Mouse (Mus musculus): ENCODE measurements at regions not wholly inside any gene's neighbourhood (a gene's known extent, or its start where the extent isn't known, plus 50 kb on each side); places are given as distances from the start of the nearest gene placed in this dataset.
"Not testable (repeated sequence)": the region's sequence is repeated elsewhere in the genome, so short reads cannot be mapped to it uniquely, and the experiment has no call there.

DNA sequence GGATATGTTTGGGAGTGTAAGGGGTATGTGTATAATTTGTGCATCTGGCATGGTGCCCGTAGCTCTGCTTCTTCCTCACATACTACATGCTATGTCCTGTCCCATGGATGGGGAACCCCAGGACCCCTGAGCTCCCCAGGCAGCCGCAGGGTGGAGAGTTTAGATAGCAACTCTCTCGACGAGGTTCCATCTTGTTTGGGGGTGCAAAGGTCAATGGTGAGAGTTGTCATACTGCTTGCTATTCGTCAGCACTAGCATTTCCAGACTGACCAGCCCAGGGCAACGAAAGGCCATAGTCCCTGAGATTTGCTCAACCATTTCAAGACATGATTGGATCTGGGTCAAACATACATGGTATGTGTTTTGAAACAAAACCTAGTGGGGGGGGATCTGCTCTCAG lies 71.4 kb downstream of the Cryaa start:
- H3K4me1 ChIP-seq: peaks cover 30% of the 10 kb centered on the region
- TF ChIP-seq FLI1 (IDR thresholded peaks at IDR 0.05; ENCODE audit: low read length) (no peak), GATA1 (IDR thresholded peaks at IDR 0.05; ENCODE audit: borderline replicate concordance, low read length) (no peak)
- H3K4me3 ChIP-seq (replicated peaks): no peak overlapping the region

GRCm38 (mm10) chr17:31751262-31751661 lies 73.7 kb downstream of the Cryaa start:
- TF ChIP-seq GATA1 (IDR thresholded peaks at IDR 0.05; ENCODE audit: borderline replicate concordance, low read length) (no peak), FLI1 (IDR thresholded peaks at IDR 0.05; ENCODE audit: low read length) (no peak)

More for the DNA sequence above, 71.4 kb downstream of the Cryaa start:
- Histone ChIP-seq H3K27me3 (replicated peaks) (peaks cover 72% of the 10 kb centered on the region), H3K36me3 (replicated peaks; ENCODE audit: low read length) (no peaks in the 10 kb centered on the region), H3K9me3 (peaks cover 8% of the 10 kb centered on the region)

DNA sequence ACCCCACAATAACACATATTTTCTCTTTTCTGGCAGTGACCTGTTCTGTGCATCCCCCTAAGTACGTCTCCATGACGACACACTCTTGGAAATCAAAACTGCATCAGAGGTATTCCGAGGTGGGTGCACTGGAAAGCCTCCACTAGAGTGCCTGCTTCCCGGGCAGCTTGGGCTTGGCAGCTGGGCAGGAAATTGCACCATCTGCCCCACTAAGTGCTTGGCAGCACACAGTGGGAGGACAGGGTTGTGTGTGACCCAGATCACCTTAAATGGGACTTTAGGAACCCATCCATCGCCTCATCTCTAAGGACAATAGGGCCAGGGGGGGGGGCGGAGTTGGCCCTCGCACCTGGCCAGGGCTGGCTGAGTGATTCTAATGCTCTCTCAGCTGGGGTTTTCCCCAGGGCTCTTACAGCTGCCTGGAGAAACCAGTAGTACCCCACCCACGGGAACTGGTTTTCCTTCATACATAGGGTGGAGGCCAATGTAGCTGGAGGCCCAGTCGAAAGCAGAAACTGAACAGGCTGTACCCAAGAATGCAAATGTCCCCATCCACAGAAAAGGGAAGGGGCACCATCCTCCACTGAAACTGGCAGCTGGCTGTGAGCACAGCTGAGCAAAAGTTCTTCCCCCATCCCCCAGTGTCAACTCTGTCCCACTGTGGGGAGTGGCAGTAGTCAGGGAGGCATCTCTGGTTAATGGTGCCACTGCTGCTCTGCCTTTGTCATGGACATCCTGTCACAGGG lies 75.7 kb downstream of the Cryaa start:
- Histone ChIP-seq H3K36me3 (replicated peaks; ENCODE audit: low read length) (no peaks in the 10 kb centered on the region), H3K27me3 (replicated peaks) (peaks cover 62% of the 10 kb centered on the region), H3K4me3 (replicated peaks) (no peak overlapping the region), H3K9me3 (no peaks in the 10 kb centered on the region), H3K4me1 (peaks cover 15% of the 10 kb centered on the region)
- TF ChIP-seq FLI1 (IDR thresholded peaks at IDR 0.05; ENCODE audit: low read length) (no peak), GATA1 (IDR thresholded peaks at IDR 0.05; ENCODE audit: borderline replicate concordance, low read length) (no peak)

More at GRCm38 (mm10) chr17:31751262-31751661, 73.7 kb downstream of the Cryaa start:
- Histone ChIP-seq H3K4me1 (peaks cover 34% of the 10 kb centered on the region), H3K27me3 (replicated peaks) (peaks cover 74% of the 10 kb centered on the region), H3K36me3 (replicated peaks; ENCODE audit: low read length) (no peaks in the 10 kb centered on the region), H3K4me3 (replicated peaks) (no peak overlapping the region), H3K9me3 (no peaks in the 10 kb centered on the region)

DNA sequence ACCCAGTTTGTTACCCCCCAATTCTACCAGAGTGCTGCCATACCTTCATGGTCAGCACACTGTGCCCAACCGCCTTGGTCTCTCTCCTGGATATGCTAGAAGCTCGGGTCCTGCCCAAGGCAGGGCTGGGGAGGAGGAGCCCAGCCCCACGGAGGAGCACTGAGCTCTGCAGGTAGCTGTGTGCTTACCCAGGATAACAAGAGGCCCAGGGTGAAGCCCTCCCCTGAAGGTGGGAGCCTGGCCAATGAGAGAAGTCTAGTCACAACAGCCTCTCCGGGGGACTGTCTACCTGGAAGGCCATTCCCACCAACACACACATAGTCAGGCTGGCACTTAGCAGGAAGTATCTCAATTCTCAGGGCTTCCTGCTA lies 76.2 kb downstream of the Cryaa start:
- H3K36me3 ChIP-seq (replicated peaks; ENCODE audit: low read length): no peaks in the 10 kb centered on the region
- TF ChIP-seq FLI1 (IDR thresholded peaks at IDR 0.05; ENCODE audit: low read length): no peak
- no peak for TF ChIP-seq GATA1 (IDR thresholded peaks at IDR 0.05; ENCODE audit: borderline replicate concordance, low read length)
- no peak overlapping the region for H3K4me3 ChIP-seq (replicated peaks)
- H3K27me3 ChIP-seq (replicated peaks): peaks cover 61% of the 10 kb centered on the region
- H3K9me3 ChIP-seq: no peaks in the 10 kb centered on the region
- H3K4me1 ChIP-seq: peaks cover 14% of the 10 kb centered on the region

DNA sequence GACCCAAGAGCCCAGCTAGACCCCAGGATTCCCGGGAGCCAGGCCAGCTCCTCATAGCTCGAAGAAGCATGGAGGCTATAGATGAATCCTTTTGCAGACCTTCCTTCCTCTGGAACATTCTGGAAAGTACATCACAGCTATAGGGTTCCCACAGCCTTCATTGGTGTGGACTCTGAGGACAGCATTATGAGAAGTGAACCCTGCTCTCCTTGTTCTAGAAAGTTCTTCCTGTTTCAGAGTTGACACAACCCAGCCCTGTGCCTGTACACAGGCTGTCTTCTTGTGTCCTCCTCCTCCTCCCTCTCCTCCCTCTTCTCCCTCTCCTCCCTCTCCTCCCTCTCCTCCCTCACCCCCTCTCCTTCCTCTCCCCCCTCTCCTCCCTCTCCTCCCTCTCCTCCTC lies 82.9 kb downstream of the Cryaa start:
- no peaks in the 10 kb centered on the region for H3K36me3 ChIP-seq (replicated peaks; ENCODE audit: low read length)
- no peak for TF ChIP-seq FLI1 (IDR thresholded peaks at IDR 0.05; ENCODE audit: low read length)
- no peak for TF ChIP-seq GATA1 (IDR thresholded peaks at IDR 0.05; ENCODE audit: borderline replicate concordance, low read length)
- H3K4me3 ChIP-seq (replicated peaks): no peak overlapping the region
- peaks cover 9% of the 10 kb centered on the region; the same call in 1 of the 2 replicates for H3K4me1 ChIP-seq
- H3K27me3 ChIP-seq (replicated peaks): peaks cover 36% of the 10 kb centered on the region
- H3K9me3 ChIP-seq: peaks cover 14% of the 10 kb centered on the region

DNA sequence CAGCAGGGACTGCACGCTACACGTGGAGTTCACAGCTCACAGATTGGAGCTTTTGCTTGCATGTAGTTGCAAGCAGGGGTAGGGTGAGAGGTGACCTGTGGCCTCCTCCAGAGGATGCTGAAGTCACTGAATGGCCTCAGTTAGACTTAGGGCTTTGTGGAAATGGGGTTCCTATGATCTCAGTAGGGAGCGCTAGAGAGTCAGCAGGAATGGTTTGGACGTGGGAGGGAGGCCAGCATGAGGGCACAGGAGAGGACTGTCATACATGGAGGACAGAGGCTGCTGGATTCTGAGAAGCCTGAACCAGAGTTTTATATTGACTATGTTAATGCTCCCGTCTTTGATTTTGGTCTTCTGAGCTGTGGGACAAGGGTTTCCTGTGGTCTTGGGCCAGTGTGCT lies 85.5 kb downstream of the Cryaa start:
- Histone ChIP-seq H3K27me3 (replicated peaks) (peaks cover 32% of the 10 kb centered on the region), H3K9me3 (peaks cover 14% of the 10 kb centered on the region), H3K36me3 (replicated peaks; ENCODE audit: low read length) (no peaks in the 10 kb centered on the region), H3K4me3 (replicated peaks) (no peak overlapping the region), H3K4me1 (peaks cover 21% of the 10 kb centered on the region)
- TF ChIP-seq FLI1 (IDR thresholded peaks at IDR 0.05; ENCODE audit: low read length) (no peak), GATA1 (IDR thresholded peaks at IDR 0.05; ENCODE audit: borderline replicate concordance, low read length) (no peak)

DNA sequence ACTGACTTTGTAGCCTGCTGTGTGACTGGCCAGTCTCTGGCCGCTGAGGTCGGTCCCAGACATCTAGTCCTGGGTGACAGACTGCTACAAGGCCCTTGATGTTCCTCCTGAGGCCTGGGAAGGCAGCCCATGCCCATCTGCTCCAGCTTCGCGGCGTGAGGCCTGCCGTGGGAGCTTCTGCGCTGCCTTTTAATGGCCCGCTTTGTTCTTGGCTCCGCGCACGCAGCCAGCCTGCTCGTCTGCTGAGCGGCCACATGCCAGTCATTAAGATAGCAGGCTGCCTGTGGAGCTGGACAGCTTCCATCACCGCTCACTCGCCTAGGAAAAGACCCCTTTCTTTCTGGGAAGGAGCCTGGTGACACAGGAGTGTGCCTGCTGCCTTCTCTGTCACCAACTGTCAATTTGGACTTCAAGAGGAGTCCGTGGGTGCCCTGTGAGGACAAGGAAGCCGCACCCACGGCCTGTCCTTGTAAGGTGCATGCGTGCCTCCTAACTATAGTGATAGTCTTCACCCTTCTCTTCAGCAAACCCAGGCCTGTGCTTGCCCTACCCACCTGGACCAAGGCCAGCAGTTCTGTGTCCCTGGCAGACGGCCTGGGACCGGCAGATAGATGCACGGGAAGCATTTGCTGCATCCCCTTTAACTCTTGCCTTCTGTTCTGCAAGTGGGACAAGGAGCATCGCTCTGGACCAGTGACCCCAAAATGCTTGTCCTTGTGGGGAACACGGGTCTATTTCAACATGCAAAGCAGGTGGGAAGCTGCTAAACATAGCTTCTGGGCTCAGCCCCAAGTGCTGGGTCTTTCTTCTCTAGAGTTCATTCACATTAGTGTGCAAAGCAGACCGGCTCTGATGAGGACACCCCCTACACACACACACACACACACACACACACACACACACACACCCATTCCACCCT lies 88.6 kb downstream of the Sik1 start:
- H3K36me3 ChIP-seq (replicated peaks; ENCODE audit: low read length): peaks cover 5% of the 10 kb centered on the region
- no peak for TF ChIP-seq GATA1 (IDR thresholded peaks at IDR 0.05; ENCODE audit: borderline replicate concordance, low read length)
- no peak for TF ChIP-seq FLI1 (IDR thresholded peaks at IDR 0.05; ENCODE audit: low read length)
- H3K4me3 ChIP-seq (replicated peaks): no peak overlapping the region
- peaks cover 19% of the 10 kb centered on the region for H3K27me3 ChIP-seq (replicated peaks)
- peaks cover 45% of the 10 kb centered on the region for H3K9me3 ChIP-seq
- peaks cover 31% of the 10 kb centered on the region for H3K4me1 ChIP-seq

DNA sequence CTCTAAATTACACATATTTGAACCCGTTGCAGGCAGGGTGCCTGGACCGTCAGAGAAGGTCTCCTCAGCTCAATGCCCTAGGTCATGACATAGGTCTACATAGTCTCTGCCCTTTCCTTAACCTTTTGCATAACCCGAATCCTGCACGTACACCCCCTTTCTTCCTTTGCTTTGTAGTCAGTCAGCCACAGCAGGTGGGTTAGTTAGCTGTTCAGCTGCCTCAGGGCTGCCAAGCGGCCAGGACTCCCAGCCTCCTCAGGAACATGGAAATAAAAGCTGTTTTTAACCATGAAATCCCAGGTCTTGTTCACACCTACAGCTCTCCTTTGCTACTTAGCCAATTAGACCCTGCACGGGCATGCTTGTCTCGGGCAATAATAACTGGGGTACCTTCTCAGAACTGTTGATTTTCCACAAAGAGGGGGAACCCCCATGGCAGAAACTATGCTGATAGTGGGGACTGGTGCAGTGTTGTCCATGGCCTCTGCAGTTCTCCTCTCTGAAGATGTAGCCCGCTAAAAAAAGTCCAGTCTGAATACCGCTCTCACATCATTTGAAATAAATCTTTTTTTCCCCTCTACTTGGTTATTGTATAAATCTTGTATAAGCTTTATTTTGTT lies 83.3 kb downstream of the Sik1 start:
- peaks cover 18% of the 10 kb centered on the region for H3K4me1 ChIP-seq
- H3K27me3 ChIP-seq (replicated peaks): peaks cover 26% of the 10 kb centered on the region
- peaks cover 5% of the 10 kb centered on the region for H3K36me3 ChIP-seq (replicated peaks; ENCODE audit: low read length)
- H3K9me3 ChIP-seq: peaks cover 52% of the 10 kb centered on the region
- no peak overlapping the region for H3K4me3 ChIP-seq (replicated peaks)
- TF ChIP-seq GATA1 (IDR thresholded peaks at IDR 0.05; ENCODE audit: borderline replicate concordance, low read length) (no peak), FLI1 (IDR thresholded peaks at IDR 0.05; ENCODE audit: low read length) (no peak)

- not testable (repeated sequence) for H3K36me3 ChIP-seq (replicated peaks; ENCODE audit: low read length); H3K4me3 ChIP-seq (replicated peaks); H3K4me1 ChIP-seq
- Histone ChIP-seq H3K27me3 (replicated peaks) (peaks cover 42% of the 10 kb centered on the region), H3K9me3 (peaks cover 51% of the 10 kb centered on the region)
These were observed 81.7 kb downstream of the Sik1 start for GRCm38 (mm10) chr17:31773882-31774281.
